Mouse (Mus musculus) testis, postnatal 10 days (tissue): ENCODE measurements around the gene Slc16a2.
"Not testable (repeated sequence)": the region's sequence is repeated elsewhere in the genome, so short reads cannot be mapped to it uniquely, and the experiment has no call there.

Experiments
- DNase-seq: peaks from one replicate; pipeline ENCODE4 v3.0.0; 2021; ENCODE audit warnings: low spot score

The Slc16a2 gene

GRCm38 (mm10) chrX:103734041-103734625 is 87.7 kb downstream of the Slc16a2 start:
- no peak for DNase-seq

- DNase-seq = no peak
These were observed 88.7 kb downstream of the Slc16a2 start for GRCm38 (mm10) chrX:103733091-103733490.

- no peak for DNase-seq
These were observed 89.6 kb downstream of the Slc16a2 start for GRCm38 (mm10) chrX:103732033-103732703.

GRCm38 (mm10) chrX:103722437-103722836 is 99.3 kb downstream of the Slc16a2 start:
- no peak for DNase-seq

- DNase-seq = no peak
These were observed 102.1 kb downstream of the Slc16a2 start for GRCm38 (mm10) chrX:103719618-103720185.

- DNase-seq = no peak
These were observed 108.9 kb downstream of the Slc16a2 start for GRCm38 (mm10) chrX:103712922-103713321.

- no peak for DNase-seq
These were observed 112.1 kb downstream of the Slc16a2 start for GRCm38 (mm10) chrX:103709671-103710070.

- no peak for DNase-seq
These were observed 113.2 kb downstream of the Slc16a2 start for GRCm38 (mm10) chrX:103708592-103708991.

- no peak for DNase-seq
These were observed 117.2 kb downstream of the Slc16a2 start for GRCm38 (mm10) chrX:103704611-103705010.

GRCm38 (mm10) chrX:103704024-103704423 is 117.8 kb downstream of the Slc16a2 start:
- peak; percentile 56 for DNase-seq

- no peak for DNase-seq
These were observed 124.0 kb downstream of the Slc16a2 start for GRCm38 (mm10) chrX:103697796-103698195.

GRCm38 (mm10) chrX:103696081-103696519 is 125.7 kb downstream of the Slc16a2 start:
- no peak for DNase-seq

- DNase-seq = peak; percentile 66
These were observed 126.4 kb downstream of the Slc16a2 start for GRCm38 (mm10) chrX:103695165-103695996.

- no peak for DNase-seq
These were observed 127.0 kb downstream of the Slc16a2 start for GRCm38 (mm10) chrX:103694787-103695164.

GRCm38 (mm10) chrX:103694381-103694780 is 127.4 kb downstream of the Slc16a2 start:
- DNase-seq = no peak

GRCm38 (mm10) chrX:103692916-103693315 is 128.9 kb downstream of the Slc16a2 start:
- no peak for DNase-seq

- DNase-seq = no peak
These were observed 133.2 kb downstream of the Slc16a2 start for GRCm38 (mm10) chrX:103688551-103688950.

- no peak for DNase-seq
These were observed 147.1 kb downstream of the Slc16a2 start for GRCm38 (mm10) chrX:103674674-103675073.

GRCm38 (mm10) chrX:103673761-103674160 is 148.0 kb downstream of the Slc16a2 start:
- no peak for DNase-seq

- DNase-seq = no peak
These were observed 151.5 kb downstream of the Slc16a2 start for GRCm38 (mm10) chrX:103670245-103670644.

GRCm38 (mm10) chrX:103664445-103664844 is 157.3 kb downstream of the Slc16a2 start:
- not testable (repeated sequence) for DNase-seq

- DNase-seq = no peak
These were observed 162.8 kb downstream of the Slc16a2 start for GRCm38 (mm10) chrX:103658985-103659384.
